Mouse (Mus musculus) liver, embryonic 14.5 days (tissue): ENCODE measurements at regions not wholly inside any gene's neighbourhood (a gene's known extent, or its start where the extent isn't known, plus 50 kb on each side); places are given as distances from the start of the nearest gene placed in this dataset.

Experiments used
- ATAC-seq: fragments of 200-750 bp; cut with Nextera tagmentation; 2 replicates; pipeline ENCODE4 v1.8.0; 2017; ENCODE audit warnings: moderate number of reproducible peaks, mild to moderate bottlenecking, moderate library complexity; ENCODE audit not compliant: insufficient read depth
- DNase-seq, 3 experiments: peaks; one replicate each; pipeline ENCODE4 v3.0.0-alpha.2; 2012 to 2013; ENCODE audit warnings: low read depth in 3 of 3, low spot score in 3 of 3
- H3K27ac ChIP-seq: fragments of 300-500 bp; sonication (generic); 2 replicates; pipeline ENCODE4 v1.5.1; 2014; ENCODE audit warnings: moderate library complexity, mild to moderate bottlenecking, control low read depth, inconsistent platforms
- H3K27me3 ChIP-seq: fragments of 300-500 bp; sonication (generic); 2 replicates; pipeline ENCODE4 v1.6.1; 2014; ENCODE audit warnings: mild to moderate bottlenecking, low read length, moderate library complexity; ENCODE audit not compliant: control insufficient read depth, insufficient read depth
- H3K36me3 ChIP-seq: fragments of 300-500 bp; sonication (generic); replicated peaks from 2 replicates; pipeline ENCODE4 v1.6.1; 2014; ENCODE audit warnings: low read depth; ENCODE audit not compliant: control insufficient read depth, insufficient read depth
- H3K4me1 ChIP-seq, 2 experiments: fragments of 200-500 bp in 1 of 2; fragments of 300-500 bp in 1 of 2; sonication (generic) in 1 of 2; replicated peaks; 2 replicates each; pipeline ENCODE4 v1.6.1; 2012 to 2014; ENCODE audit warnings: antibody characterized with exemption in 1 of 2, inconsistent platforms in 1 of 2, low read length in 1 of 2; ENCODE audit not compliant: control insufficient read depth in 2 of 2, insufficient read depth in 2 of 2
- H3K4me2 ChIP-seq: fragments of 300-500 bp; sonication (generic); 2 replicates; pipeline ENCODE4 v1.6.1; 2014; ENCODE audit warnings: low read depth, mild to moderate bottlenecking, control low read depth, moderate library complexity
- H3K4me3 ChIP-seq, 2 experiments: fragments of 200-500 bp in 1 of 2; fragments of 300-500 bp in 1 of 2; sonication (generic) in 1 of 2; 2 replicates each; pipeline ENCODE4 v1.5.1; 2012 to 2014; ENCODE audit warnings: low read depth in 2 of 2, low read length in 2 of 2, mild to moderate bottlenecking in 2 of 2, control low read depth in 1 of 2, inconsistent platforms in 1 of 2, moderate library complexity in 1 of 2; ENCODE audit not compliant: insufficient read depth in 1 of 2
- H3K9ac ChIP-seq: fragments of 300-500 bp; sonication (generic); replicated peaks from 2 replicates; pipeline ENCODE4 v1.6.1; 2014; ENCODE audit warnings: mild to moderate bottlenecking, control low read depth, moderate library complexity
- H3K9me3 ChIP-seq: fragments of 300-500 bp; sonication (generic); 2 replicates; pipeline ENCODE4 v1.6.1; 2016; ENCODE audit warnings: low read length, mixed read lengths; ENCODE audit not compliant: control insufficient read depth
- CTCF ChIP-seq: IDR thresholded peaks from 2 replicates; pipeline ENCODE4 v1.5.1; 2016; ENCODE audit warnings: antibody characterized with exemption, low read depth, control low read depth
- EP300 ChIP-seq: IDR thresholded peaks from 2 replicates; pipeline ENCODE4 v1.6.1; 2016; ENCODE audit warnings: antibody characterized with exemption, low read depth
- WGBS: fragments of 180-500 bp; shearing (Covaris S2); extraction: QIAGEN DNeasy Blood & Tissue Kit; methylation state at CpG from one replicate; pipeline ENCODE4 v1.1.7; 2014; ENCODE audit not compliant: insufficient replicate concordance; 5-methylcytosine and 5-hydroxymethylcytosine counted together

DNA sequence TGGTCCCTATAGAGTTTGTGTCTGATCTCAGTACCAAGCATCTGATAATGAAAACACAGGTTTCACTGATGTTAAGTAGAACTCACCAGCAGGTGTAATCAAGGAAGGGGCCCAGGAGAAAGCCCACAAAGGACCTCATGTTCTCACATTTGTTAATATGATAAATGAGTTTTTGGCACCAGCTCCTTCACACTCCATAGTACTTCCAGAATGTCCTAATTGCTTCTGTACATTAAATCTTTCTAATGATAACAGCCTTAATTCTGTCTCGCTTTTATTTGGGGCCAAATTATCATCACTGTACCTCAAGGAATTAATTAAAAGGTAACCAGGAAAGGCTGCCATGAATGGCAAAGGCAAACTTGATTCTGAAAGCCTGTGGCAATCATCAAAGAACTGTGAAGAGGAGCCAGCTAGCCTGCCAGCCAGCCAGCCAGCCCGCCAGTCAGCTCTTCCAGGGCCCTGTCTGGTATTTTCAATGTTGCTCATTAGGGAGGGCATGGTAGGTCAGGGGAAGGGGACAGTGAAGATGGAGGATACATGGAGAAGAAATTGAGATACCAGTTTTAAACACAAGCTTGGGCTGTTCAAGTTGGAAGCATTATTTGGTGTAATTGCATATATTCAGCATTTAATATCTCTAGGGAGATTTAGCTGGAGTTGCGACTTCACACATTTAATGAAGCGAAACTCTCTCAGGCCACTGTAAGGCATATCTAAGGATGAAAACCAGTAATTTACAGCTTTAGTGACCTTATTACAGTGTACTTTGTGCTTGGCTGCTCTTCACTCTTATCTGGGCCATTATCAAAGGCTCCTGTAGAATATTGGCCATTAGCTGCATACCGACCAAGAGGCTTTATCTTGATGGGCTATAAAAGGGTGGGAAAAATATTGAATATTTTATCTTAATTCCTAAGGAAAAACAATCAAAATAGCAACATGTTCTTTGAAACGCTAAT, 2822.8 kb downstream of the Poteg start:
- Histone ChIP-seq H3K4me3 (no peak overlapping the region), H3K9ac (no peak overlapping the region)
- 63% methylated on average over 6 of the region's 6 CpGs for WGBS

DNA sequence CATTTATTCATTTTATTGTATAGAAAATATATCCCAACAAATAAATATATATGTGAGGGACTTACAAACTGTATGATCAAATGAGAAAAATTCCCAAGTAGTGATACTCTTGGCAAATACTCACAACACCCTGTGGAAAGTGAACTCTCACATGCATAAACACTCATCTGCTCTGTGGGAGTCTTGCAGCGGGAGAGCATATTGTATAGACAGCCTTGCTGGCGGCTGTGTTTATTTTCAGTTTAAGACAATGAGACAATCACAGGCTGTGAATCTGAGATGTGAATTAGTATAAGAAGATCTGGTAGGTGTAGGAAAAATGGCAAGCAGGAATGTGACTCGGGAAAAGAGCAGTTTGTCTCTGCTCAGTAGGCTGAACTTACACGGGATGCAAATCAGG, 2841.7 kb downstream of the Poteg start:
- H3K36me3 ChIP-seq = no peaks in the 10 kb centered on the region
- DNase-seq = no peak

More for the DNA sequence above, 2822.8 kb downstream of the Poteg start:
- TF ChIP-seq CTCF (no peak), EP300 (no peak)
- Histone ChIP-seq H3K27ac (no peak overlapping the region), H3K4me2 (no peak overlapping the region), H3K9me3 (no peaks in the 10 kb centered on the region), H3K36me3 (no peaks in the 10 kb centered on the region), H3K4me1 (no peaks in the 10 kb centered on the region), H3K27me3 (no peaks in the 10 kb centered on the region)
- ATAC-seq (no peak), DNase-seq (no peak)

DNA sequence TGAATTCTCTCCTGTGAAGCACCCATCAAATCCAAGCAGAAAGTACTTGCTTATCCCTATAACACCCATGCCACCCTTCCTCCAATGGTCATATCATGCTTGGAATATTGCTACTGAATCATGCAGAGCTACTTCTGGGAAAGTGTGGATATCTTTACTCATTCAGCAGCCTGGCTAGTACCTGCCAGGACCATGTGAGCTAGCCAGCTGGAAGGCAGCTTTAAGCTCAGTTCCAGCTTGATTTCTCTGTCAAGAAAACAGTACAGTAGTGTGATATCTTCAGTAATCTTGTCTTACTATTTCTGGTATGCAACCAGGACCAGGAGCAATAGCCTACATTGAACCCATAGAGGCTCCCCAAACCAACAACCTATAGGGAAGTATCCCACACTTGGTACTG, 2883.7 kb downstream of the Poteg start:
- no peaks in the 10 kb centered on the region for H3K27me3 ChIP-seq
- no peaks in the 10 kb centered on the region for H3K9me3 ChIP-seq
- H3K4me2 ChIP-seq = no peak overlapping the region
- H3K9ac ChIP-seq = no peak overlapping the region
- ATAC-seq = no peak
- DNase-seq = no peak
- no peak overlapping the region for H3K27ac ChIP-seq
- H3K36me3 ChIP-seq = no peaks in the 10 kb centered on the region
- H3K4me3 ChIP-seq = no peak overlapping the region
- TF ChIP-seq EP300 (no peak), CTCF (no peak)
- H3K4me1 ChIP-seq = no peaks in the 10 kb centered on the region

More for the DNA sequence above, 2841.7 kb downstream of the Poteg start:
- Histone ChIP-seq H3K4me3 (no peak overlapping the region), H3K27ac (no peak overlapping the region), H3K9me3 (no peaks in the 10 kb centered on the region), H3K4me2 (no peak overlapping the region), H3K9ac (no peak overlapping the region), H3K4me1 (no peaks in the 10 kb centered on the region), H3K27me3 (no peaks in the 10 kb centered on the region)
- TF ChIP-seq EP300 = no peak
- TF ChIP-seq CTCF = no peak
- 58% methylated on average over 4 of the region's 4 CpGs for WGBS
- no peak for ATAC-seq

DNA sequence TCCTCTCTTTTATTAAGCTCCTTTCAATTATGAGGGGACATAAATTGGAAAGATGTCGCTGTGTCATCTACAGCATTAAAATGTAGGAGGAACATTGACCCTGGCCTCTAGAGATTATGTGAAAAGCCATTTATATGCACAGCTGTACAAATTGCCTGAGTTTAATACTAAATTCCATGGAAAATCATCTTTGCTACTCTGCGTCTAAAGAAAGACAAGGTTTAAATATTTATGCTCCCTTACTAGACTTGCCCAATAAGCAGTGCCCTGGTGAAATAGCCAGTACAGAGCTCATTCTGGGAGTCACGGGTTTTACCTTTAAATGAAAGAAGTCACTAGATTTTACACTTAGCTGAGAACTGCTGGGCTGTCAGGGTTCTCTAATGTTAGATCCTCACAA, 2885.9 kb downstream of the Poteg start:
- 54% methylated on average over 3 of the region's 3 CpGs for WGBS
- Histone ChIP-seq H3K27ac (no peak overlapping the region), H3K4me1 (no peaks in the 10 kb centered on the region), H3K9ac (no peak overlapping the region), H3K4me2 (no peak overlapping the region), H3K36me3 (no peaks in the 10 kb centered on the region), H3K4me3 (no peak overlapping the region), H3K9me3 (no peaks in the 10 kb centered on the region), H3K27me3 (no peaks in the 10 kb centered on the region)
- ATAC-seq = no peak
- TF ChIP-seq EP300 (no peak), CTCF (no peak)
- no peak for DNase-seq

DNA sequence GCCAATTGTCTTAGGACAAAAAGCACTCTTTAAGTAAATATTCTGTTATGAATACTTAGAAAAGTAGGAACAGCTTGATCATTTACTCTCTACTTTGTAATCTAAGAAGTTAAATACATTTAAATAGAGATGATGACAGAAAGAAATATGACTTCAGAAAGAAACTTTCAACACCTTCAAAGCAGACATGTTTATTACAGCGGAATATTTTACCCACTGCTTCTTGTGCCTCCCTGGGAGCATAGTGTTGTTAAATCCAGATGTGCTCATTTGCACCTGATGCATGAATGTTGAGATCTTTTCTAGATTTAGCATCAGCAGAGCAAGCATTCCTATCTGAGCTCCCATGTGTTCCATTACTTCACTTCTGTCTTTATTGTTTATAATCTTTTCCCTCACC, 2912.0 kb downstream of the Poteg start:
- WGBS = 54% methylated on average over 1 of the region's 1 CpGs

More for the DNA sequence above, 2912.0 kb downstream of the Poteg start:
- Histone ChIP-seq H3K27ac (no peak overlapping the region), H3K9ac (no peak overlapping the region), H3K4me2 (no peak overlapping the region), H3K36me3 (no peaks in the 10 kb centered on the region), H3K27me3 (no peaks in the 10 kb centered on the region), H3K4me3 (no peak overlapping the region), H3K4me1 (no peaks in the 10 kb centered on the region), H3K9me3 (no peaks in the 10 kb centered on the region)
- ATAC-seq (no peak), DNase-seq (no peak)
- TF ChIP-seq CTCF = no peak
- no peak for TF ChIP-seq EP300
